Mouse (Mus musculus) mesoderm, embryonic 11.5 days (tissue): Measurements from ENCODE around the gene Syk.
A peak's percentile ranks its signal among the peaks of the same experiment; 100 is the strongest.

Source experiments
- DNase-seq: peaks from one replicate; pipeline ENCODE4 v3.0.0-alpha.2; 2012; ENCODE audit warnings: low read depth, low spot score

Gene Syk

DNA sequence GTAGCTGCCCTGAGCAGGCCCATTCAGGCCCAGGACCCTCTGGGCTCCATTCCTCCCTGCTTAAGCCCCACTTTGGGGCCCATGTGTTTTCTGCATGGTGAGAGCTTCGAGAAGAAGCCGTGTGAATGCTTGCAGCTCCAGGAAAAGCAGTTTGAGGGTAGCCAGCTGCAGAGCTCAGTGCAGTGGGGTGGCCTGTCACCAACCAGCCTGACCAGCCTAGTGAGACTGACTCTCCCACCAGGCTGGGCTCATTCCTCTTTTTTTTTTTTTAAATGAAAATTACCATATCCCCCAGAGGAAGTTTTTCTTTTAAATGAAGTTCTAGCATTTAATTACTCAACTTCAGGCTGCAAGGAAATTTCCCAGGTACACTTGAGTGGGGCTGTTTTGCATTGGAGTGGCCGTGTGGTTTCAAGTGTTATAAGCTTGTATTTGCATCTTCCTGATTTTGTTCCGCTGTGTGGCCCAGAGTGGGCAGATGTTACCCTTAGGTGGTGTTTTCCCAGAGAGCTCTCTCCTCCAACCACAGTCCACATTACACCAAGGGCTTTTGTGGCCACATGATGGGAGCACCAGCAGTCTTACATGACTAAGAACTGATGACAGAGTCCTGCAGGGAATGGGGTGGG lies 17.2 kb downstream of the Syk start:
- no peak for DNase-seq

DNA sequence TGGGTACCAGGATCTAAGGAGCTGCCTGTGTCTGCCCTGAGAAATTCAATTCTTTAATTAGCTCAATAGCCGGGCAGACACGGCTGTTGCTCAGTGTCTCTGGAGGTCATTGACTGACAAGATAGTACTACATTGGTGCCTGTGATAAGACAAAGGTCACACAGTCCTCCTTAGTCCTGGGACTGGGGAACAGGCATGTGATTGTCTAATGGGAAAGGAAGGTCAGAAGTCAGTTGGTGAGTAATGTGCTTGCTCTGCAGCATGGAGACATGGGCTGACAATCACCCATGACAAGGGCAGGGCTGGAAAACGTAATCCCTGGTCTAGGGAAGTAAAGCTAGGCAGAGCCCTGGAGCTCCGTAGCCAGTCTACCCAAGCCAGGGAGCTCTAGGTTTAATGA lies 19.8 kb downstream of the Syk start:
- DNase-seq, result no peak

DNA sequence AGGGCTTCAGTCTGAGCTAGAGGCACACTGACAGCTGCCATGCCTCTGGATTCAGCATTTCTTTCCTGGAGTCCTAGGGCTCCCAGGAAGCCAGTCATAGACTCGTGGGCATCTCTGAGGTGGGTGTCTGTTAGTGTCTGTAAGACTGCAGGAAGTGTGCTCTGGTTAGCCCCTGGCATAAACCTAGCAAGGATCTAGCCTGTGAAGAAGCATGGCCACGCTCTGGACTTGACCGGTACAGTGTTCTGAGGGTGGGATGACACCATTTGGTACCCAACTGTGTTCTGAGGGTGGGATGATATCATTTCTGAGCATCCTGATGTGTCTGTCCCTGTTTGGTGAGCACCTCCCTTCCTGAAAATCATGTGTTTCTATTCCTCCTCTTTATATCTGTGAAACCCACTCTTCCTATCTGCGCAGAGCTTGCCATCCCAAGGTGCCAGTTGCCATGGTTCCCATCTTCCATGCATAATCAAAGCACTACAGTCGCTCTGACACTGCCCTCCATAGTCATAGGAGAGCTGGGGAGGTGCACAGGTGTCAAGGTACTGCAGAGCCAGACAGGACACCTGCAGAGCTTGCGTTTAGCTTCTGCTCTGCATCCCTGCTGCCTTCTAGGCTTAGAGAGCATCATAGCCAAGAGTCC lies 20.9 kb downstream of the Syk start:
- no peak for DNase-seq

DNA sequence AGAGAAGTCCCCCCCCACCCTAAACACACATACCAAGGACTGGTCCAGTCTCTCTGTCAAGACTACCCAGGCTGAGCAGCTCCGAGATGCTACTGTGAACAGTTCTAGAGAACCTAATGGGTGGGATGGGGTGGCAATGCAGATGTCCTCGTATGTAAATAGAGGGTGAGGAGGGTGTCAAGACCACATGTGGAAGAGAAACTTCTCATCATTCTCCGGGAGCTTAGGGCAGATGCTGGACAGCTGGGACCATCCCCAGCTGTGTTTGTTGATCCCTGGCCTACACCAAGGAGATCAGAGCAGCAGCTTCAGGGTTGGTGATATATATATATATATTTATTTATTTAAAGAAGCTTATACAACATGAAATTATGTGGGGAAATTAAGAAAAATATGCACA lies 22.0 kb downstream of the Syk start:
- DNase-seq, result no peak

DNA sequence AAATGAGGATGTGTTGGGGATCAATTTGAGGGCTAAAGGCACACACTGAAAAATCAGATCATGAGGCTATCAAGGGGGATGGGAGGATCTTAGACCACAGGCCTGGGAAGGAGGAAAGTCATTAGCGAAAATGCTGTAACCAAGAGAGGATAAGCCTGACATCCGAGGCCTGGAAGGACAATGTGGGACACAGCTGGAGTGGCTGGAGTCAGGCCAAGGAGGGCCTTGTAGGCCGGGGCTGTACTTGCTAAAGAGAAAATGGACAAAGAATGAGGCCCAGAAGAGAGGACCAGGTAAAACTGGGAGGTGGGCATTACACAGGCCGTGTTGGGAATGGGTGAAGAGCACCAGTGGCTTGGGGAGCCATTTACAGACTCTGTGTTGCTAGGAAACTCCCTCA lies 22.9 kb downstream of the Syk start:
- no peak for DNase-seq

DNA sequence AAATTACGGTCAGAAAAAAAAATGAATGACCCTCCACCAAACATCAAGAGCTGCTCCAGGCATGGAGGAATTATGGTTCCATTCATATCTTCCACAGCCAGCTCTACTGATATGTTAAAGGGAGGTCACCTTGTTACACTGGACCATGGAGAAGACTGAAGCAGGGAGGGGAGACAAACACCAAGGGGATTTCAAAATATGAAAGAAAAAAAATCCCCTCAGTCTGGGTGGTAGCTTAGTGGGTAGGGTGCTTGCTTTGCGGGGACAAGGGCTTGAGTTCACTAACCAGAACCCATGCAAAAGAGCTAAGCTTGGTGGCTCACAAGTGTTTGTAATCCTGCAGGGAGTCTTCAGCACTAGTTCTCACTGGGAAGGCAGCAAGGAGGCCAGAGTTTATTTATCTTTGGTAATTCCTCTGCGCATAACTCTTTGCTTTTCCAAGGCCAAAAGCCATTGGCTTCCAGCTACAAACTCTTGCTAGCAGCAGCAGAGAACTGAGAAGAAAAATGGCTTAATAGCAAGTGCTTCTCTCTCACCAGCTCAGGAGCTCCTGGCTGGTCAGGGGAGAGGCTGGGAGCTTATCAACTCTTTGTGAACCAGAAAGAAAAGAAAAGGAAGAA lies 23.8 kb downstream of the Syk start:
- no peak for DNase-seq

DNA sequence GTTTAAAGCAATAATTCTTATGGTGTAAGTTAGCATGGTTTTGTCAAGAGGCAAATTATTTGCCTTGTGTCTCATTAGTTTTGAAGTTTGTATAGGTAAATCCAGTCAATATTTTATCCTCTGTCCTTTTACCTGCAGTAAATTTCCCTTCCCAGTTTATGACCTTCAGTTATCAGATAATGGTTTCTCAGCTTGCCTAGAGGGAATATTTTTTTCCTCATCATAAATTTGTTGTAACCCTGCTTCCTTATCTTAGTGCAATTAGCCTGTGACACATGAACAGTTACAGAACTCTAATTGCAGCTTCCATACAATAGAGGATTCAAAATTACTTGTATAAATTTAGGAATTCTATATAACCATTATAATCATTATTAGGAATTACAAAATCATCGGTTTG lies 25.0 kb downstream of the Syk start:
- no peak for DNase-seq

DNA sequence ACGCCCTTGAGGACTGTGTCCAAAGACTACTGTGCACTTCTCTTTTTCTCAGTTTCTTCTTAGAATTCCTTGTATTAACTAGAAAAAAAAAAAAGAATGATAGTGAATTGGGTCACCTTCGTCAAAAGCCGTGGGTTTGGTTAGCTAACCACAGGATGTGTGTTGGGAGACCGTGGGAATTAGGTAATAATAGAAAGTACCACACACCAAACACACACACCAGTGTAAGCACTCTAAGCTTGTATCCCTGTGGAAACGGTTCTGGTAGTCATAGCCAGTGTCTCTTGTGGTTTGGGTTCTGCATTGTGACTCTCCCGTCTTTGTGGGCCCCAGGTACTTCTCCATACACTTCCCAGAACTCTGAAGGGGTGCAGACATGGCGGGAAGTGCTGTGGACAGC lies 27.5 kb downstream of the Syk start:
- DNase-seq, result no peak

DNA sequence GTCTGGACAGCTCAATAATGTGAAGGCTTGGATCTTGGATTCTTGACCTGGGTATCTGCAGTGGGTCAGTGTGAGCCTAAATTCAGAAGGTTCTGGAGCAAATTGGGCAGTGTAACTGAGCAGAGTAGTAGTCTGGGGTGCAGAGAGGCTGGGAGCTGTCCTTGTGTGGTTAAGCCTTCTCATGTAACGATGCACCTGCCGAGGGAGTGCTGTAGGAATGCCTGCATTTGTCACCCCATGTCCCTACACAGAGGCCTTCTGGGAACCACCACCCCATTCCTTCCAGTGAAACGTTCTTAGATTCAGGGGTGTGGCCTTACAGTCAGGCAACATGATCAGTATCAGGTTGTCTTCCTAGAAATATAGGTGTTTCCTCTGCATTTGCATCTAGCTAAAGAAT lies 30.3 kb downstream of the Syk start:
- DNase-seq, result no peak

DNA sequence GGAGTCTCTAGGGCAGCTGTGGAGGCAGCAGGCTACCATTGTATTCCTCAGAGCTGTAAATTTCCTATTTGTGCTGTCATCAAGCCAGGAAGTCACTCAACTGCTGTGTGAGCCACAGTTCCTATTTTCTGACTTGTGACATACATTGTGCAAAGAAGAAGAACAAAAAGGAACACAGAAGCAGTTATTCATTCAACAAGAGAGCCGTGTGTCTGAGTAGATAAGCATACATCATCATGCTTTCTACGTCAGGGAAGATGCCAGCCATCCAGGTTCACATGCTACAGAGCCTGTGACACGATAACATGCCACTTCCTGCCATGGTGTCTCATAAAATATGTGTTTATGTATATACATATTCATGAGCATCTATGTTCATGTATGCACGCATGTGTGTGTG lies 32.1 kb downstream of the Syk start:
- DNase-seq, result no peak

DNA sequence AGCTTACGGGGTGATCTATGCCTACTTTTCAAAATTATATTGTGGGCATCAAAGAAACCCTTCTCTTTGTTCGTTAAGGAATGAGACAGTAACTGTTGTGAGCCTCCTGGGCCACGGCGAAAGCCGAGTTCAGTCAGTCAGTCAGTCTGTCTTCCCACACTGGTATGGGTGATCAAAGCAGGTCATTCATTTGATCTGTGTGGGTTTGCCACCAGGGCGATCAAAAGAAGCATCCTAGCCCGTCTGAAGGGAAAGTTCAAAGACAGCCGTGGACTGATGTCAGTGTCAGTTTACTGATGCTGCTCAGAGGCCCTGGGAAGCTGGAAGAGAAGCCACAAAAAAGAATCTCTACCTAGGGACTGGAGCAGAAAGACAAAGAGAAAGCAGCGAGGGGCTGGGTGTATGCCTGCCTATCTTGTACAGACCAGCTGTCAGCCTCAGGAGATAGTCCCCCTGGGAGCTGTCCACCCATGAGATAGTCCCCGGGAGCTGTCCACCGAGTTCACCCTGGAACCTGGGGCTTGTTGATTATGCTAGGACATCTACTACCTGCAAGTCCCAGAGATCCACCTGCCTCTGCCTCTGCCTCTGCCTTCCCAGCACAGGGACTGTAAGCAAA lies 34.2 kb downstream of the Syk start:
- DNase-seq, result no peak

DNA sequence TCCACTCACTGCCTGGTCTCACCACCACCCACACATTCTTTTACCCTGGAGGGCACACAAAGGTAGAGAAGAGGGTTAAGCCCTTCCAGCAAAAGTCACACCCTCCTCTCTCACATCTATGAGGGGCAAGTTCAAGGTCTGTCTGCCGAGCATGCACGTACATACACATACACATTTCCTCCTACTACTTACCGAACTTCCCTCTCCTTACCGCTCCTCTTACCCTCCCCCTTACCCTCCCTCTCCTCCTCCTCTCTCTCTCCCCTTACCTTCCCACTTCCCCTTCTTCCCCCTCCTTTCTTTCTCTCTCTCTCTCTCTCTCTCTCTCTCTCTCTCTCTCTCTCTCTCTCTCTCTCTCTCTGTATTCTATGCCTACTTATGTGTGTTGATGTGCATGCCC lies 35.6 kb downstream of the Syk start:
- DNase-seq, result no peak

DNA sequence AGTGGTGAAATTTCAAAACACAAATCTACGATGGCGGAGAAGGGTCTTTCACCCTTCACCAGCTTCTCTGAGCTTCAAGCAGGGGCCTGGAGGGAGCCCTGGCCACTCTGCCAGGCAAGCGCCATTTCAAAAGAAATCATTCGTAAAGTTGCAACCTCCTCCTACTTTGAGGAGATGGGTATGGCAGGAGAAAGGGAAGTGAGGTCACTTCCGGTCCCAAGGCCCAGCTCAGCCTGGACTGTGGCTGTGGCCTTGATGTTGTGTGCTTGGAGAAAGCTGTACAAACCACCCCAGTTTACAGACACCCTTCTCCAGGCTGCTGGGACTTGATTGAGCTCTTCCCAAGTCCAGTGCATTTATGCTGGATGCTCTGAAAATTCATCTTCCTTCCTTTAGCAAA lies 36.5 kb downstream of the Syk start:
- DNase-seq, result no peak

DNA sequence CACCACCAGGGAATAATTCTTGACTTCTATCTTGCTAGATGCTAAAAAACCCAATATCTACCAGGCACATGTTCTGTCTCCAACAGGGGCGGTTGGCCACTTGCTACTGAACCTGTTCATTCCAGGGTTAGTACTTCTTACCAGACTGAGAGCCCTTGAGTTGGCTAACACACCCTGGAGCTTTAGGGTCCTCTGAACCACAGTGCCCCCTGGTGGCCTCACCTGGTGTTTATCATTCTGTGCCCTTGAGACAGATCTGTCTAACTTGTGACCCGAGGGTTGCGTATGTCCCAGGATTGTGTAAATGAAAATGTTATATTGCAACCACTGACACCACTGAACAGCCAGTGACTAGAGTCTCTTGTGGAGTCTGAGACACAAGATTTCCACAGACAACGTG lies 41.1 kb downstream of the Syk start:
- peak; percentile 73 for DNase-seq

DNA sequence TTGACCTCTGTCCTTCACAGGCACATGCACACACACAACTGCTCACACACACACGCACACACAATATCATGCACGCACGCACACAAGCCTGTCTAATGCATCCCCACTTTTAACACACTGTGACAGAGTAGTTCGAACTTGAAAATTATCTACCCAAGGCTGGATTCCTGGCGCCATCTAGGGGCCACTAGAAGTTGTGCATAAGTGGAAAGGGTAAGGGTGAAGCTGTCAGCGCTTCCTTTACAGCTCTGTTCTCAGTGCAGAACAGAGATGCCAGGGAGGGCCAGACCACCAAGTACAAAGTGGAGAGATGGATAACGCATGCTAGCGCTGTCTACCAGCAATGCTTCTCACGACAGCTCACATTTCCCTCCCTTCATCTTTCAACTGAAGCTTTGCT lies 45.6 kb downstream of the Syk start:
- peak; percentile 69 for DNase-seq

DNA sequence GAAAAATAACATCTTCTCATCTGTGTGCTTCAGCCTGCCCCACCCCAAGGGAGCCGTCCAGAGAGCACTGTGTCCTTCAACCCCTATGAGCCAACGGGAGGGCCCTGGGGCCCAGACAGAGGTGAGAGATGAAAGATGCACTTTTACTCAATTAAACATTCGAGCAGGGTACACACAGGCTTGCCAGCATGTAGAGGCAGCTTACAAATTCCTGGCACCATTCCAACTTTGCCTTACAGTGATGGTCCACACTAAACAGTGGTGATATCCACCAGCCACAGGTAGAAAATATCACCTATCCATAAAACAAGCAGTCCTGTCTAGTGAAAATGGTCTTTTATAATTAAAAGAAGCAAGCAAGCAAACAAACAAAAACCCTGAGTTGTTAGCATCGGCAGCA lies 48.7 kb downstream of the Syk start:
- no peak for DNase-seq

DNA sequence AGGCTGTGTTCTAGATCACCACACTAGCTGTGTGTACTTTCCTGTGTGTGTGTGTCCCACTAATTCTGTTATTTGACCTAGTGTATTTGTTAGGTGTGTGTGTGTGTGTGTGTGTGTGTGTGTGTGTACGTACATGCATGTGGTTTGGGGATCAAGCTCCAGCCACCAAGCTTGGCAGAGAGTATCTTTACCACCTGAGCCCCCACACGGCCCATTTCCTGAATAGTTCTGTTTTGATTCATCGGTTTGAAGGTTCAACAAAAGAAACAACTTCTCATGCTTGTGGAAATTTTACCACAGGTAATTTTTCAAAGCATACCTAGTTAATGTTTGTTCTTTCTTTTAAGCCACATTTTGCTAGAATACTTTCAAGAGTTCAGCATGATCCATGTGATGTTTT lies 52.5 kb downstream of the Syk start:
- no peak for DNase-seq

DNA sequence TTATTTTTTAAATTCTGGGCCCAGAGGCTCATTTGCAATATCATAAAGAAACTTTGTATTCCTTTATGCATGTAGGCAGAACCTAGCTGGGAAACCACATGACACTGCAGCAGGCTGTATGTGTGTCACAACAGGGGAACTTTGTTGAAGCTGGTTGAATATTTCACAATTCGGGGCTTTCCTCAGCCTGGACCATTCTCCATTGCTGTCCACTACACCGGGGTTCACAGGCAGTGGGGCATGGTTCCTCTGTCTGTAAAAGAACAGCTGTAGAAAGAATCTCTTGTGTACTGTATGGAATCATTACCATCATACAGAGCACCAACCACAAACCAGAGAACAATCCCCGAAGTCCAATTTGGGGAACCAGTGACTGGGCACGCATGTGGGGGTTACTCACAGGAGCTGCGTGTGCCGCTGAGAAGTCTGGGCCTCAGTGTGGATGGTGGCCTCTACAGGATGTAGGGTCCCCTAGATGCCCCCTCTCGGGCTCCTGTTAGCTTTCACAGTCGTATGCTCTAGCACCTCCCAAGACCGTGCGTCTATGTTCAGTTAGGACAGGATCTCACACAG lies 53.3 kb downstream of the Syk start:
- DNase-seq, result no peak

DNA sequence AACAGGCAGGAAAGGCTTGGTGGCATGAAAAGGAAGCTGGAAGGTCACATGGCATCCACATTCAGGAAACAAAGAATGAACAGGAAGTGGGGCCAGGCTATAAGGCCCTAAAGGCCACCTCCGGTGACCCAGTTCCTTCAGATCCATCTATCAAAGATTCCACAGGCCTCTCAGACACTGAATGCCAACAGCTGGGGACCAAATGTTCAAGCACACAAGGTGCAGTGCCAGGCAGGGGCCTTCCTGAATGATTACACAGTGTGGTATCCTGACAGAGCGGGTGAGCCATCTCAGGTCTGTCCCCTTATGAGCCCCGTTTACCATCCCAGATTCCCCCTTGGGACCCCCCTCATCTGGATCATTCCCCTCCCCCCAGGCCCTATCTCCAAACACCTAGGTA lies 63.6 kb downstream of the Syk start:
- DNase-seq, result peak; percentile 45

DNA sequence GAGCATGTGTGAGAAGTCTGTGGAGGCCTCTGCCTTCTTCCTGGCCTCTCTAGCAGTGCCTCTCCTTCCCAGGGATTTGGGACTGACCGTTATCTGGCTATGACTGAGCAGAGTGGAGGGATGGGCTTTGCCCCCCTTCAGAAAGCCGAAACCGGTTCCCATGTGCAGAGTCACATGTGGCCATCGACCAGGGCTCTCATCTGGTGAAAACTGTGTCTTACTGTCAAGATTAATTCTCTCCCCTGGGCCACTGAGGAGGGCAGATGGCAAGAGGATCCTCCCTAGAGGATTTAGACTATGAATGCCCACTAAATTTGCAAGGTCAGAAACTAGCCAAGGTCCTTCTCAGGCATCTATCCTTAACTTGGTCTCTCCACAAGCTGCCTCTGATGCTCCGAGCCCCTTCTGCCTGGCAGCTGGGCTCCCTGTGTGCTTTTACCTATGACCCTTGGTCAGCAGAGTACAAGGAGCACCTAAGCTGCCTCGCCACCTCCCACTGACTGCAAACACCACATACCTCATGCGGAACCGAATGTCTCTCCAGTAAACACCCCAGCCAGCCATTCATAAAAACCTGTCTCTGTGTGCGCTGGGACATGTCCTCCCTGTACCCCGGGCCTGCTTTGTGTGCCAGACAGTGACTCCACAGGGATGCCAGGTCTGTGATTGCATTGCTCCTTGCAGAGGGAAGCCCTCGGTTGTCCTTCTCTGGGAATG lies 65.2 kb downstream of the Syk start:
- DNase-seq, result no peak

DNA sequence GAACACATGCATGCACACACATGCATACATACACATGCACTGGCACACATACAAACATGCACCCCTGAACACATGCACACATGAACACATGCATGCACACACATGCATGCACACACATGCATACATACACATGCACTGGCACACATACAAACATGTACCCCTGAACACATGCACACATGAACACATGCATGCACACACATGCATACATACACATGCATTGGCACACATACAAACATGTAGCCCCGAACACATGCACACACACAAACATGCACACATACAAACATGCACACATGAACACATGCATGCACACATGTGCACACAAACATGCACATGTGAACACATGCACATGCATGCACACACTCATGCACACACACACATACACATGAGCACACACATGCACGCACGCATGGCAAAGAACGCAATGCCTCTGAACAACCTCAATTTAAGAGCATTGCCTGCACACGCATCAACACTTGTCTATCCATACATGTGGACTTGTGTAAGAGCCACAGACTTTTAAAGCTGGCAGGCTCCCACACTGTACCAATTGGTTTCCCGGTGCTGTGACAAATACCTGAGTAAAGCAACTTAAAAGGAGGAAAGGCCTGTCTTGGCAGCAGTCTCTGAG lies 66.9 kb downstream of the Syk start:
- no peak for DNase-seq
